Mouse (Mus musculus): ENCODE results near the gene Chst11. TPM values are rescaled to one million over a fixed set of nuclear protein-coding genes. Genes with fewer than 3 reads are reported as not detected.

Chst11 gene
- polyA plus RNA-seq, 1 experiment from 2014 or later: 0.98 TPM

DNA sequence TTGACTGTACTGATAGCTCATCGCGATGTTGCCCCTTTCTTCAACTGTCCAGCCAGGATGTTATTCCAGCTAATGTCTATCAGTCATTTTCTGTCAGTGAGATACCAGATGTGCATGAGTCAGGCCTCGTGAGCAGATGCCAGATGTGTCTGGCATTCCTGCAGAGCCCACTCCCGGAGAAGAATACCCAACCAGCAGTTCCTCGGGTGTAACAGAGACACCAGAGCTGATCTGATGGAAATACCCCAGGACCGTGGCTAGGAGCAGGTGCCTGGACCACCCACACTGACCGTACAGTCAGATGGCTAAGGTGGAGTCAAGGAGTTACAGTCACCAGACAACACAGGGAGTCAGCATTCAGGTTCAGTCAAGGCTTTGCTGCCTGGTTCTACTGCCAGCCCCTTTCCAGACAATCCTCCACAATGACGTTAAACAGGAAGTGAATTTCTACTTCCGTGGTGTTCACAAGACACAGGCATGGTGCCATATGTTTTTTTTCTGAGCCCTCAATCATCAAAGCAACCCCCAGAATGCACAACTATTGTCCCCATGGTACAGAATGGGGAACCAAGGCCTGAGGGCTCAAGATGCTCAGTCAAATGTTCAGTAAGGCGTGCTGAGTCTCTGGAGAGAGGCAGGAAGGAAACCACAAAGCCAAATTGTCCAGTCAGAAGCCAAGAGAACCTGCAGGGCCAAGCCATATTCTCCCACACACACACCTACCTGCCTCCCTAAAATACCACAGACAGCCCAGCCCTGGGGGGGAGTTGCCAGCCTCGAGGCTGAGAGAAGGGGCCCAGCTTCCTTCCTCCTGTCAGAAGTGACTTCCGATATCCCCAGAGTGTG lies 198.6 kb downstream of the Chst11 start:
- Histone ChIP-seq H3K4me3 (ENCODE audit: low read depth, low read length) (no peak overlapping the region), H3K4me1 (ENCODE audit: insufficient read depth, low read depth, low read length) (no peaks in the 10 kb centered on the region), H3K9me3 (ENCODE audit: low read length) (no peaks in the 10 kb centered on the region), H3K27me3 (replicated peaks; ENCODE audit: insufficient read depth, low read length) (no peaks in the 10 kb centered on the region), H3K27ac (ENCODE audit: low read length) (no peak overlapping the region), H3K9ac (replicated peaks; ENCODE audit: low read depth) (no peak overlapping the region), H3K4me2 (replicated peaks; ENCODE audit: low read depth, low read length) (no peak overlapping the region), H3K36me3 (ENCODE audit: insufficient read depth, low read length) (no peaks in the 10 kb centered on the region)
- peak; percentile 15 for DNase-seq (ENCODE audit: low spot score)
- ATAC-seq: peak; percentile 21; the same call in 1 of the 2 replicates
- TF ChIP-seq EP300 (IDR thresholded peaks at IDR 0.05) (no peak), CTCF (IDR thresholded peaks at IDR 0.05) (no peak)
- 46% methylated on average over 12 of the region's 12 CpGs for WGBS

DNA sequence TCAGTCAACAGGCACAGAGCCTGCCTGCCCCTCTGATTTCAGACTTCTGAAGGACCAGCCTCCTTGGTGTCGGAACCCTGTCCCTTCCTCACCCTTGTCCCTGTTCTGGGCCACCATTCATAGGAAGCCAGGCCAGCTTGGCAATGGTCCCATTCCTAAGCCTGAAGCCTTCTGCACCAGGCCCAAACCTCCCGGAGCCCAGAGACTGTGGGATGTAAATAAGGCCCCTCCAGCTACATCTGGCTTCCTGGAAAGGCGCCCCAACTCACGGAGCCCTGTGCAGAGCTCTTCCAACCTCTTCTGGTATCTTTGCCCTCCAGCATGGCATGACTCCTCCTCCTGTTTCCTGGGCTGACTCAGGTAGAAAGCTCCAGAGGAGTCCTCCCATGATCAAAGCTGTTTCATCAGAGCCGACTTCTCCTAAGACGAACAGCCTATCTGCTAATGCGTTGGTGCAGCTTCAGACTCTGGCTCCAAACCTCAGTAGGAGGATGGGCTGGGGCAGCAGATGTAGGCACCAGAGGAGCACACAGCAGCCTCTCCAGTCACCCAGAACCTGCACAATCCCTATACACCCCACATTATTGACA lies 199.3 kb downstream of the Chst11 start:
- no peaks in the 10 kb centered on the region for H3K27me3 ChIP-seq (replicated peaks; ENCODE audit: insufficient read depth, low read length)
- DNase-seq (ENCODE audit: low spot score) (no peak), ATAC-seq (no peak)
- no peak overlapping the region for H3K27ac ChIP-seq (ENCODE audit: low read length)
- H3K4me1 ChIP-seq (ENCODE audit: insufficient read depth, low read depth, low read length): no peaks in the 10 kb centered on the region
- no peaks in the 10 kb centered on the region for H3K9me3 ChIP-seq (ENCODE audit: low read length)
- no peaks in the 10 kb centered on the region for H3K36me3 ChIP-seq (ENCODE audit: insufficient read depth, low read length)
- H3K9ac ChIP-seq (replicated peaks; ENCODE audit: low read depth): no peak overlapping the region
- WGBS: 32% methylated on average over 7 of the region's 7 CpGs
- no peak overlapping the region for H3K4me2 ChIP-seq (replicated peaks; ENCODE audit: low read depth, low read length)
- no peak overlapping the region for H3K4me3 ChIP-seq (ENCODE audit: low read depth, low read length)
- no peak for TF ChIP-seq EP300 (IDR thresholded peaks at IDR 0.05)
- TF ChIP-seq CTCF (IDR thresholded peaks at IDR 0.05): no peak

DNA sequence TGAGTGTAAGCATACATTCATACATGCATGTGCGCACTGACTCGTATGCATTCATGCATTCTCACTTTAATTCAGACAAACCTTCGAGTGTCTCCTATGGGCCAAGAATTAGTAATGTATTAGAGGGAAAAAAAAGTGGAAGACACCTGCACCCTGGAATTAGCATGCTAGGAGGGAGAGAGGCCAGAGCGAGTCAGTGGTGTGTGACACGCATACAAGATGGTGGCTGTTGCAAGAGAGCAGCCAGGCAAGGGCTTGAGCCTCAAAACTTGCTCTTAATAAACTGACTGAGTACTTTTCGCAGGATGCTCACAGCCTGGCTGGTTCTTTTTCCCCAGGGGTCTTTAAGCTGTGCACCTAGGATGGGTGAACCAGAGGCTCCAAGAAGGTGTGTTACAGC lies 199.8 kb downstream of the Chst11 start:
- no peak for ATAC-seq
- 91% methylated on average over 6 of the region's 6 CpGs for WGBS
- H3K9ac ChIP-seq (replicated peaks; ENCODE audit: low read depth): no peak overlapping the region
- H3K4me2 ChIP-seq (replicated peaks; ENCODE audit: low read depth, low read length): no peak overlapping the region
- no peaks in the 10 kb centered on the region for H3K9me3 ChIP-seq (ENCODE audit: low read length)
- H3K4me3 ChIP-seq (ENCODE audit: low read depth, low read length): no peak overlapping the region
- no peaks in the 10 kb centered on the region for H3K36me3 ChIP-seq (ENCODE audit: insufficient read depth, low read length)
- no peak overlapping the region for H3K27ac ChIP-seq (ENCODE audit: low read length)
- H3K4me1 ChIP-seq (ENCODE audit: insufficient read depth, low read depth, low read length): no peaks in the 10 kb centered on the region
- no peak for TF ChIP-seq CTCF (IDR thresholded peaks at IDR 0.05)
- TF ChIP-seq EP300 (IDR thresholded peaks at IDR 0.05): no peak
- H3K27me3 ChIP-seq (replicated peaks; ENCODE audit: insufficient read depth, low read length): no peaks in the 10 kb centered on the region
- no peak for DNase-seq (ENCODE audit: low spot score)

DNA sequence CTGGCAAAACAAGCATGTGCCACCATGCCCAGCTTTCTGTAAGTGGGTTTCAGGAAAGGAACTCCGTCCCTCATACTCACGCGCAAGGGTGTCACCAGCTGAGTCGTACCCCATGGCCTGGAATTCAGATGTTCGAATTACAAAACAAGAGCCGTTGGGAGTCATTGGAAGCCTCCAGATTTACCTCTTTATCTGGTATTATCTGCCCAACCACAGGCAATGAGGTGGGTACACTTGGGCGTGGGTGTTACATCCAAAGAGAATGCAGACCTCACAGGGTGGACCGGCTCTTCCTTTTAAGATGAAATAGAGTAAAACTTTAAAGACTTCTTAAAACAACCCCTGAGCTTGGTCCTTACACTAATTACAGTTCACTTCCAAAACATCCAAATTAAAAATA lies 200.9 kb downstream of the Chst11 start:
- Histone ChIP-seq H3K27me3 (replicated peaks; ENCODE audit: insufficient read depth, low read length) (no peaks in the 10 kb centered on the region), H3K27ac (ENCODE audit: low read length) (no peak overlapping the region), H3K4me3 (ENCODE audit: low read depth, low read length) (no peak overlapping the region), H3K9me3 (ENCODE audit: low read length) (no peaks in the 10 kb centered on the region), H3K4me1 (ENCODE audit: insufficient read depth, low read depth, low read length) (no peaks in the 10 kb centered on the region), H3K4me2 (replicated peaks; ENCODE audit: low read depth, low read length) (no peak overlapping the region), H3K36me3 (ENCODE audit: insufficient read depth, low read length) (no peaks in the 10 kb centered on the region), H3K9ac (replicated peaks; ENCODE audit: low read depth) (no peak overlapping the region)
- WGBS: 81% methylated on average over 8 of the region's 8 CpGs
- no peak for TF ChIP-seq CTCF (IDR thresholded peaks at IDR 0.05)
- no peak for TF ChIP-seq EP300 (IDR thresholded peaks at IDR 0.05)
- DNase-seq (ENCODE audit: low spot score) (no peak), ATAC-seq (no peak)

DNA sequence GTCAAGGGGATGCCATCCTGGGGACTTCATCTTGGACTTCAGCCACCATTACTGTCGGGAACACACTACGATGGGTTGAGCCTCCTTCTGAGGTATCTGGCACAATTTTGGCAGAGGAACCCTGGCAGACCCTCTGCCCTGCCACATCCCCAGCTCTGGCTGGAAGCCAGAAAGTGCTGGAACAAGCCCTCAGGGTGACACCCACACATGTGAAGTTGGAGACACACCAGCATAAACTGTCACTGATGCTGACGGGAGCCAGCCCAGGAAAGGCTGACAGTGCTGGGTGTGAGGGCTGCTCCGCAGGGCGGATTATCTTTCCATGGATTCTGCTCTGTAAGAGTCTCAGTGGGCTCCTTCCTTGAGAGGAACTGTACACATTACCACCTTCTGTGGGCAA lies 201.7 kb downstream of the Chst11 start:
- Histone ChIP-seq H3K4me1 (ENCODE audit: insufficient read depth, low read depth, low read length) (no peaks in the 10 kb centered on the region), H3K27me3 (replicated peaks; ENCODE audit: insufficient read depth, low read length) (no peaks in the 10 kb centered on the region), H3K4me2 (replicated peaks; ENCODE audit: low read depth, low read length) (no peak overlapping the region), H3K9ac (replicated peaks; ENCODE audit: low read depth) (no peak overlapping the region), H3K36me3 (ENCODE audit: insufficient read depth, low read length) (no peaks in the 10 kb centered on the region), H3K4me3 (ENCODE audit: low read depth, low read length) (no peak overlapping the region), H3K27ac (ENCODE audit: low read length) (no peak overlapping the region), H3K9me3 (ENCODE audit: low read length) (no peaks in the 10 kb centered on the region)
- WGBS: 55% methylated on average over 5 of the region's 5 CpGs
- no peak for DNase-seq (ENCODE audit: low spot score)
- peak; percentile 43; the same call in 1 of the 2 replicates for ATAC-seq
- TF ChIP-seq EP300 (IDR thresholded peaks at IDR 0.05): no peak
- TF ChIP-seq CTCF (IDR thresholded peaks at IDR 0.05): no peak

DNA sequence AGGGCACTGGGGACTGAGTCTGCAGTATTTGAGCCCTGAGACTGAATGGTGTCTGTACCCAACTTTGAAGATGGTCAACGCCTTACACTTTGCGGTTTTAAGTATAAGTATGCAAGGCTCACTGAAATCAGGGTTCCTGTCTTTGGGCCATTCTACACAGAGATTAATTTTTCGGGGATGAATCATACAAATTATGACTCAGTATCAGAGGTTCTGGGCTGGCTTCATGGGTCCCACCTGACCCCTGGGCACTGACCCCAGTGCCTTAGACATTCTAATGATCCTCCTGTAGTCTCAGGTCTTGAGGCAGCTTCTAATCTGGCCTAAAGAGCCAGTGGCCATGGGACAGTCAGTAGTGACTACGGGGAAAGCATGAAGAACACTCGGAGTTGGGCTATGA lies 203.8 kb downstream of the Chst11 start:
- H3K4me1 ChIP-seq (ENCODE audit: insufficient read depth, low read depth, low read length): no peaks in the 10 kb centered on the region
- no peak overlapping the region for H3K4me2 ChIP-seq (replicated peaks; ENCODE audit: low read depth, low read length)
- no peaks in the 10 kb centered on the region for H3K36me3 ChIP-seq (ENCODE audit: insufficient read depth, low read length)
- H3K4me3 ChIP-seq (ENCODE audit: low read depth, low read length): no peak overlapping the region
- 95% methylated on average over 5 of the region's 5 CpGs for WGBS
- H3K27ac ChIP-seq (ENCODE audit: low read length): no peak overlapping the region
- no peak for DNase-seq (ENCODE audit: low spot score)
- no peak for ATAC-seq
- no peak for TF ChIP-seq EP300 (IDR thresholded peaks at IDR 0.05)
- no peak for TF ChIP-seq CTCF (IDR thresholded peaks at IDR 0.05)
- H3K27me3 ChIP-seq (replicated peaks; ENCODE audit: insufficient read depth, low read length): no peaks in the 10 kb centered on the region
- no peak overlapping the region for H3K9ac ChIP-seq (replicated peaks; ENCODE audit: low read depth)
- H3K9me3 ChIP-seq (ENCODE audit: low read length): no peaks in the 10 kb centered on the region

Data from lung, postnatal 0 days (tissue).